In genomic region chr19:43673513-43674315, GRCm38 (mm10) we compare ENCODE assay signal across 8 mouse cellular contexts. TPM values are rescaled to one million over a fixed set of nuclear protein-coding genes. Genes with fewer than 3 reads are reported as not detected.
DNase-seq lines count a peak whose midpoint lies in the region; ATAC-seq lines count a peak whose summit lies in the region.

No protein-coding gene starts in this region.

- H3K4me3 ChIP-seq in embryonic facial prominence, embryonic 11.5 days (ENCODE audit: low read depth, low read length): peak overlapping the region; percentile 85
- peak overlapping the region; percentile 97 for H3K4me3 ChIP-seq in limb, embryonic 10.5 days
- H3K4me3 ChIP-seq in neural tube, embryonic 15.5 days (replicated peaks): peak overlapping the region; percentile 98

- H3K36me3 ChIP-seq in embryonic facial prominence, embryonic 11.5 days (replicated peaks; ENCODE audit: control insufficient read depth, insufficient read depth, low read depth, low read length): no peaks in the 10 kb centered on the region
- H3K36me3 ChIP-seq in limb, embryonic 10.5 days: no peaks in the 10 kb centered on the region
- H3K36me3 ChIP-seq in neural tube, embryonic 15.5 days: no peaks in the 10 kb centered on the region

- H3K27me3 ChIP-seq in embryonic facial prominence, embryonic 11.5 days (ENCODE audit: control insufficient read depth, insufficient read depth, low read length): no peaks in the 10 kb centered on the region
- peaks cover 13% of the 10 kb centered on the region for H3K27me3 ChIP-seq in limb, embryonic 10.5 days (ENCODE audit: low read depth, poor library complexity, severe bottlenecking)
- H3K27me3 ChIP-seq in neural tube, embryonic 15.5 days (replicated peaks): no peaks in the 10 kb centered on the region

- DNase-seq in cerebellum, postnatal 14 days: peak; percentile 26 to 33
- DNase-seq in 416B (ENCODE audit: low read depth): peak; percentile 57
- DNase-seq in embryonic facial prominence, embryonic 11.5 days (ENCODE audit: low spot score): no peak
- no peak for DNase-seq in limb, embryonic 10.5 days (ENCODE audit: low spot score)
- DNase-seq in urinary bladder, postnatal 25 days (ENCODE audit: low spot score): no peak
- DNase-seq in kidney, postnatal 36 days: no peak

- no peak for ATAC-seq in cerebellum, adult (ENCODE audit: insufficient number of reproducible peaks, low FRiP score, low TSS enrichment)
- ATAC-seq in embryonic facial prominence, embryonic 11.5 days (replicated peaks; ENCODE audit: insufficient number of reproducible peaks, low FRiP score, low TSS enrichment, low read depth): no peak
- ATAC-seq in neural tube, embryonic 15.5 days (ENCODE audit: low FRiP score): no peak

- H3K9me3 ChIP-seq in embryonic facial prominence, embryonic 11.5 days (replicated peaks; ENCODE audit: control insufficient read depth, low read length): no peaks in the 10 kb centered on the region
- H3K9me3 ChIP-seq in limb, embryonic 10.5 days (replicated peaks): no peaks in the 10 kb centered on the region
- H3K9me3 ChIP-seq in neural tube, embryonic 15.5 days (replicated peaks): no peaks in the 10 kb centered on the region

- H3K9ac ChIP-seq in embryonic facial prominence, embryonic 11.5 days (replicated peaks; ENCODE audit: low read length): peak overlapping the region; percentile 90
- peak overlapping the region; percentile 96 for H3K9ac ChIP-seq in neural tube, embryonic 15.5 days (replicated peaks)

- peak overlapping the region; percentile 87 for H3K4me2 ChIP-seq in embryonic facial prominence, embryonic 11.5 days (ENCODE audit: low read depth, low read length)
- peak overlapping the region; percentile 80 for H3K4me2 ChIP-seq in neural tube, embryonic 15.5 days

- H3K27ac ChIP-seq in embryonic facial prominence, embryonic 11.5 days (replicated peaks; ENCODE audit: low read depth, low read length): no peak overlapping the region
- peak overlapping the region; percentile 96 for H3K27ac ChIP-seq in limb, embryonic 10.5 days
- peak overlapping the region; percentile 89 for H3K27ac ChIP-seq in neural tube, embryonic 15.5 days (replicated peaks)

- no peaks in the 10 kb centered on the region; the same call in 1 of the 2 replicates for H3K4me1 ChIP-seq in embryonic facial prominence, embryonic 11.5 days (ENCODE audit: control insufficient read depth, insufficient read depth, low read length)
- peaks cover 31% of the 10 kb centered on the region for H3K4me1 ChIP-seq in limb, embryonic 10.5 days
- H3K4me1 ChIP-seq in neural tube, embryonic 15.5 days: peaks cover 36% of the 10 kb centered on the region

- 11% methylated on average over 21 of the region's 21 CpGs for WGBS in embryonic facial prominence, embryonic 11.5 days
- WGBS in limb, embryonic 10.5 days: 13% methylated on average over 21 of the region's 21 CpGs
- 9% methylated on average over 21 of the region's 21 CpGs for WGBS in neural tube, embryonic 15.5 days

RNA-seq across cellular contexts. Expression of gene Slc25a28, which starts 1.0 kb away (rescaled TPM):
- 9.2 and 9.7 TPM in 2 replicates for polyA plus RNA-seq in embryonic facial prominence, embryonic 11.5 days (2014; fragmentation: Nextera tagmentation; extraction: Ambion mirVana)
- 10.8 and 12.7 TPM in 2 replicates for polyA plus RNA-seq in limb, embryonic 10.5 days (2016; fragmentation: Nextera tagmentation; extraction: Ambion mirVana)
- 16.2 and 16.5 TPM in 2 replicates for polyA plus RNA-seq in neural tube, embryonic 15.5 days (2015; fragmentation: Nextera tagmentation; extraction: Ambion mirVana)

RNA-seq across cellular contexts. Expression of gene Entpd7, which starts 15.8 kb away (rescaled TPM):
- polyA plus RNA-seq in embryonic facial prominence, embryonic 11.5 days (2014; fragmentation: Nextera tagmentation; extraction: Ambion mirVana): 9.6 and 11.4 TPM in 2 replicates
- polyA plus RNA-seq in limb, embryonic 10.5 days (2016; fragmentation: Nextera tagmentation; extraction: Ambion mirVana): 9.4 and 12.7 TPM in 2 replicates
- polyA plus RNA-seq in neural tube, embryonic 15.5 days (2015; fragmentation: Nextera tagmentation; extraction: Ambion mirVana): 8.9 and 9.5 TPM in 2 replicates

Comparison
In these comparisons a context has a peak if more than half of its experiments do, and no peak if none do; other contexts are left out.
1. DNase-seq: peak in cerebellum, postnatal 14 days (2 of 2) and 416B (single experiment); none in embryonic facial prominence, embryonic 11.5 days (single experiment), limb, embryonic 10.5 days (single experiment), urinary bladder, postnatal 25 days (single experiment) and kidney, postnatal 36 days (0 of 2).
2. Peak in every context shown above with its lines, with median percentiles within 50 percentile points of each other: H3K4me3 ChIP-seq.